Mouse (Mus musculus) neural tube, embryonic 11.5 days (tissue): Measurements from ENCODE around the gene Dcaf5. TPM values are rescaled to one million over a fixed set of nuclear protein-coding genes. Genes with fewer than 3 reads are reported as not detected.

Experiments
- ATAC-seq: fragments of 200-750 bp; cut with Nextera tagmentation; 2 replicates; pipeline ENCODE4 v1.8.0; 2017; ENCODE audit warnings: moderate number of reproducible peaks, mild to moderate bottlenecking, moderate TSS enrichment, moderate library complexity; ENCODE audit not compliant: insufficient read depth, low FRiP score, low TSS enrichment
- DNase-seq: peaks from one replicate; pipeline ENCODE4 v3.0.0-alpha.2; 2015; ENCODE audit warnings: low spot score
- H3K27ac ChIP-seq: fragments of 300-500 bp; sonication (generic); 2 replicates; pipeline ENCODE4 v1.5.1; 2014; ENCODE audit warnings: low read depth, mild to moderate bottlenecking, low read length
- H3K27me3 ChIP-seq: fragments of 300-500 bp; sonication (generic); 2 replicates; pipeline ENCODE4 v1.6.1; 2014; ENCODE audit warnings: mild to moderate bottlenecking, low read length, mixed read lengths; ENCODE audit not compliant: control insufficient read depth, insufficient read depth
- H3K36me3 ChIP-seq: fragments of 300-500 bp; sonication (generic); 2 replicates; pipeline ENCODE4 v1.6.1; 2014; ENCODE audit warnings: mild to moderate bottlenecking, low read length, moderate library complexity, mixed read lengths; ENCODE audit not compliant: control insufficient read depth, insufficient read depth
- H3K4me1 ChIP-seq: fragments of 300-500 bp; sonication (generic); 2 replicates; pipeline ENCODE4 v1.6.1; 2014; ENCODE audit warnings: low read length, mixed read lengths; ENCODE audit not compliant: control insufficient read depth, insufficient read depth
- H3K4me2 ChIP-seq: fragments of 300-500 bp; sonication (generic); 2 replicates; pipeline ENCODE4 v1.6.1; 2014; ENCODE audit warnings: low read depth, mild to moderate bottlenecking, moderate library complexity
- H3K4me3 ChIP-seq: fragments of 300-500 bp; sonication (generic); 2 replicates; pipeline ENCODE4 v1.5.1; 2014; ENCODE audit warnings: low read depth, low read length
- H3K9ac ChIP-seq: fragments of 300-500 bp; sonication (generic); 2 replicates; pipeline ENCODE4 v1.6.1; 2014; ENCODE audit warnings: mild to moderate bottlenecking, low read length
- H3K9me3 ChIP-seq: fragments of 300-500 bp; sonication (generic); 2 replicates; pipeline ENCODE4 v1.6.1; 2016; ENCODE audit warnings: low read length; ENCODE audit not compliant: control insufficient read depth
- WGBS: fragments of 180-500 bp; shearing (Covaris S2); extraction: QIAGEN DNeasy Blood & Tissue Kit; methylation state at CpG from one replicate; pipeline ENCODE4 v1.1.7; 2014; 5-methylcytosine and 5-hydroxymethylcytosine counted together
- polyA plus RNA-seq: library from polyadenylated mRNA; unstranded; fragments of >200 nt; fragmentation: Nextera tagmentation; extraction: Ambion mirVana; gene quantifications from 2 replicates; pipeline ENCODE4 v1.2.1, GENCODE M21; 2014

Gene Dcaf5
- polyA plus RNA-seq, 1 experiment from 2014 or later: 14.2 TPM

DNA sequence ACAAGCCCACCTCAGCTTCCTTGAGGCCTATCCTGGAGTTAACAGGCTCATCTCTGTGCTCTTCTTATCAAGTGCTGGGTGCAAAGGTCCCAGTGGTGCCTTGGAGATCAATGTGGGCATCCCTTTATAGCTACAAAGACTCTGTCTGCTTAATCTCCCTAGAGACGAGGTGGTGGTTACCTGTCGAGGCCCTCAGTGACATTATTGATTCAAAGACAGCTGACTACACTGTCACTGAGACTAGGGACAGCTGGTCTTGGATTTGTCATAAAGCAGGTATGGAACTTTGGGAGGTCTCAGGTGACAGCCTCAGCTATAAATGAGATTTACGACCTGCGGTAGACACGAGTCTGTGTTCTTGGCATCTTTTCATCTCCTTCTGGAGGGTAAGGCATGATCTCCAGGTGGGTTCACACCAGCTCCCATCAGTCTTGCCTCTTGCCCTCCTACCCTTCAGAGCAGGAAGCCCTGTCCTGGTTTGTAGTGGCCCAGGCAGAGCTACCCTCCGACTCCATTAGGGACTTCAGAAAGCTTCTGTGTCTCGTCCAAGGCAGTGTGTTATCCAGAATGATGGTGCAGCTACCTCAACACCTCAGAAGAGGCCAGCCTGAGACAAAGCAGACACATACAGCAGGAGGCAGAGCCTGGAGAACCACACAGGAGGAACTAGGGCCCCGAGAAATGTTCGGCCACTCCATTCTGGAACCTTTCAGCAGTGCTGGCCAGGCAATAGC lies 112.2 kb downstream of the Dcaf5 start:
- no peak for DNase-seq
- no peak overlapping the region for H3K9ac ChIP-seq
- H3K4me3 ChIP-seq: no peak overlapping the region
- H3K4me1 ChIP-seq: no peaks in the 10 kb centered on the region
- no peaks in the 10 kb centered on the region for H3K9me3 ChIP-seq
- no peaks in the 10 kb centered on the region for H3K27me3 ChIP-seq
- no peaks in the 10 kb centered on the region for H3K36me3 ChIP-seq
- 72% methylated on average over 9 of the region's 9 CpGs for WGBS
- H3K4me2 ChIP-seq: no peak overlapping the region
- no peak overlapping the region for H3K27ac ChIP-seq
- ATAC-seq: no peak

GRCm38 (mm10) chr12:80323371-80324050 lies 112.9 kb downstream of the Dcaf5 start:
- Histone ChIP-seq H3K4me3 (no peak overlapping the region), H3K36me3 (no peaks in the 10 kb centered on the region), H3K9me3 (no peaks in the 10 kb centered on the region), H3K27me3 (no peaks in the 10 kb centered on the region), H3K4me1 (no peaks in the 10 kb centered on the region), H3K27ac (no peak overlapping the region), H3K4me2 (no peak overlapping the region), H3K9ac (no peak overlapping the region)
- DNase-seq (no peak), ATAC-seq (no peak)
- WGBS: 74% methylated on average over 8 of the region's 8 CpGs

DNA sequence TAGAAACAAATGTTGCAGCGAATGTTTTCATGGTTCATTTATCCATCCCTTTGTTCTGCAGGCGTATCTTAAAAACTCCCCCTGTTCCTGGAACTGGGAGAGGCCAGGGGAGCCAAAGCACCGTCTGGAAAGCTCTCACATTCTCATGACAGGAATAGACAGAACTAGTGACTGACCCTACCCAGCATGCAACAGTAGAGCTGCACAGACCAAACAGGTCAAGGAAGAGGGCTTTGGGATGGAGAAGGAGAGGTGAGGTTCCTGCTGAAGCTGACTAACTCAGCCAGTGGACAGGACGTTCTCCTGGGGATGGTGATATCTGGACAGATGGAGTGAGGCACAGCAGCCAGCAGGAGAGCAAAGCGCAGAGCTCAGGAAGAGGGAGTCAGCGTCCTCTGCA lies 113.9 kb downstream of the Dcaf5 start:
- Histone ChIP-seq H3K4me3 (no peak overlapping the region), H3K36me3 (no peaks in the 10 kb centered on the region), H3K9me3 (no peaks in the 10 kb centered on the region), H3K4me2 (no peak overlapping the region), H3K27ac (no peak overlapping the region), H3K4me1 (no peaks in the 10 kb centered on the region), H3K9ac (no peak overlapping the region), H3K27me3 (no peaks in the 10 kb centered on the region)
- DNase-seq (no peak), ATAC-seq (no peak)
- WGBS: 72% methylated on average over 6 of the region's 6 CpGs

DNA sequence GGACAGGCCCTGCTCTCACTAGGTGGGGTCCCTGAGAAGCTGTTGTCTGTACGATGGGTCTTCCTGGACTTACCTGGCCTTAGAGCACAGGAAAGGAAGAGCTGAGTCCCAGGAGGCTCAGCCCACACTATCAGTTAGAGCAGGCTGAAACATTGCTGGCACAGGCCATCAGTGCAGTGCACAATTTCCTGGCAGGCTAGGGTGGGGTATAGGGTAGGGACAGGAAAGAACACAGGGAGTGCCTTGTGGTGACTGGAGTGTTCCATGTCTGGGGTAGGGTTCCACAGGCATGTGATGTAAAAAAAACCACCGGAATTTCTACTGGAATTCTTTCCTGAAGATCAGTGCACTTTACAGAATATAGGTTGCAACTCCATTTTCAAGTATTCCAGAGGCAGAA lies 117.3 kb downstream of the Dcaf5 start:
- Histone ChIP-seq H3K4me1 (no peaks in the 10 kb centered on the region), H3K4me2 (no peak overlapping the region), H3K9ac (no peak overlapping the region), H3K4me3 (no peak overlapping the region), H3K9me3 (no peaks in the 10 kb centered on the region), H3K27ac (no peak overlapping the region), H3K27me3 (no peaks in the 10 kb centered on the region), H3K36me3 (no peaks in the 10 kb centered on the region)
- ATAC-seq (no peak), DNase-seq (no peak)
- WGBS: 85% methylated on average over 2 of the region's 2 CpGs

GRCm38 (mm10) chr12:80315321-80315720 lies 121.1 kb downstream of the Dcaf5 start:
- Histone ChIP-seq H3K9ac (no peak overlapping the region), H3K27me3 (no peaks in the 10 kb centered on the region), H3K36me3 (no peaks in the 10 kb centered on the region), H3K9me3 (no peaks in the 10 kb centered on the region), H3K4me3 (no peak overlapping the region), H3K4me2 (no peak overlapping the region), H3K27ac (no peak overlapping the region), H3K4me1 (no peaks in the 10 kb centered on the region)
- DNase-seq (no peak), ATAC-seq (no peak)
- 96% methylated on average over 2 of the region's 2 CpGs for WGBS

GRCm38 (mm10) chr12:80311959-80312669 lies 124.3 kb downstream of the Dcaf5 start:
- DNase-seq (no peak), ATAC-seq (no peak)
- H3K4me2 ChIP-seq: no peak overlapping the region
- no peaks in the 10 kb centered on the region for H3K4me1 ChIP-seq
- no peak overlapping the region for H3K27ac ChIP-seq
- 87% methylated on average over 3 of the region's 3 CpGs for WGBS
- H3K36me3 ChIP-seq: no peaks in the 10 kb centered on the region
- H3K27me3 ChIP-seq: no peaks in the 10 kb centered on the region
- no peaks in the 10 kb centered on the region for H3K9me3 ChIP-seq
- no peak overlapping the region for H3K4me3 ChIP-seq
- H3K9ac ChIP-seq: no peak overlapping the region

DNA sequence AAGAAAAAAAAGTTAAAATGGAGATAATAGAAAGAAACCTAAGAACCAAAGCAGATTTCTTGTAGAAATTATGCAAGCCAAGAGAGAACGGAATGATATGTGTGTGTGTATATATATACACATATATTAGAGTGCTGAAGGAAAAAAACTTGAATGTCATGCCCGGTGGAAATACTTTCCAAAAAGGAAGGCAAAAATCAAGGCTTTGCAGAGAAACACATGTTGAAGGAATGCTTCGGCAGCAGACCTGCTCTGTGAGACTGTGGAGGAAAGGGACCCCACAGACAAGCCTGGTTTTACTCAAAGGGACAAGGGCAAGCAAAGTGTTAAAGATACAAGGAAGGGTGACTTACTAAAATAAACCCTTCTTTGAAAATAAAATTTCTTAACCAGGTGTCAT lies 128.8 kb downstream of the Dcaf5 start:
- no peaks in the 10 kb centered on the region for H3K9me3 ChIP-seq
- H3K27me3 ChIP-seq: no peaks in the 10 kb centered on the region
- no peak overlapping the region for H3K4me3 ChIP-seq
- H3K27ac ChIP-seq: no peak overlapping the region
- no peak overlapping the region for H3K9ac ChIP-seq
- no peaks in the 10 kb centered on the region for H3K36me3 ChIP-seq
- WGBS: 73% methylated on average over 3 of the region's 3 CpGs
- DNase-seq (no peak), ATAC-seq (no peak)
- no peak overlapping the region for H3K4me2 ChIP-seq
- no peaks in the 10 kb centered on the region for H3K4me1 ChIP-seq

DNA sequence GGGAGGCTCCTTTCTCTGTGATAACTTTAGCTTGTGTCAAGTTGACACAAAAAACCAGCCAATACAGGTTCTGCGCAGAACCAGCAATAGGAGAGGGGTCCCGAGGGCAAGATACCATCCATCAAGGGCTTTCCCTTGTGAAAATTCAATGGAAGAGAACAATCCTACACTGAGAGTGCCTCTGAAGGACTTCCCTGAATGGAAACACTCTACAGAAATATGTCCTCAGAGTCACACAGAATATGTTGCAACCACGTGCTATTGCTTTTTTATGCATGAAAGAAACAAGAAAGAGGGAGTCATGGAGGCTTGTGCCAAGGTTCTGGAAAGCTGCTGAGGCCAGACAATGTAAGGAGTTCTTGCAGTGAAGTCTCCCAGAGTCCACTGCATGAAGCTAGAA lies 131.9 kb downstream of the Dcaf5 start:
- no peak overlapping the region for H3K4me2 ChIP-seq
- no peak overlapping the region for H3K4me3 ChIP-seq
- H3K27me3 ChIP-seq: no peaks in the 10 kb centered on the region
- ATAC-seq: no peak
- no peaks in the 10 kb centered on the region for H3K36me3 ChIP-seq
- no peaks in the 10 kb centered on the region for H3K9me3 ChIP-seq
- no peak for DNase-seq
- 96% methylated on average over 3 of the region's 3 CpGs for WGBS
- H3K9ac ChIP-seq: no peak overlapping the region
- H3K4me1 ChIP-seq: no peaks in the 10 kb centered on the region
- no peak overlapping the region for H3K27ac ChIP-seq
